Mouse (Mus musculus) retina, adult 2 months (tissue): ENCODE measurements around the gene Rictor.
"Not testable (repeated sequence)": the region's sequence is repeated elsewhere in the genome, so short reads cannot be mapped to it uniquely, and the experiment has no call there.

Source experiments
- DNase-seq: peaks from one replicate; pipeline ENCODE4 v3.0.0-alpha.2; 2012; ENCODE audit warnings: low read depth, low spot score

Rictor gene

GRCm38 (mm10) chr15:6733076-6733475 is 24.9 kb downstream of the Rictor start:
- no peak for DNase-seq

DNA sequence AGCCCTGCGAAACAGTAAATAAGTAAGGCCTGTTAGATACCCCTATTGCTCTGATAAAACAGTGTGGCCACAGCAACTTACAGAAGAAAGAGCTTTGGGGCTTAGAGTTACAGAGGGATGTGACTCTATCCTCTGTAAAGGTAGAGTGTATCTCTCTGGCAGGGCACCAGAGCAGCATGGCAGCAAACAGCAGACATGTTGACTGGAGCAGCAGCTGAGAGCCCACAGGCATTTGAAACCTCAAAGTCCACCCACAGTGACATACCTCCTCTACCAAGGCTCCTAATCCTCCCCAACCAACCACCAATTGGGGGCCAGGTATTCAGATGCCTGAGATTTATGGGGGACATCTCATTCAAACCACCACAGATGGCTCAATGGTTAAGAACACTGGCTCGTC is 31.0 kb downstream of the Rictor start:
- no peak for DNase-seq

- DNase-seq, result no peak
These were observed 34.3 kb downstream of the Rictor start for GRCm38 (mm10) chr15:6742337-6743025.

DNA sequence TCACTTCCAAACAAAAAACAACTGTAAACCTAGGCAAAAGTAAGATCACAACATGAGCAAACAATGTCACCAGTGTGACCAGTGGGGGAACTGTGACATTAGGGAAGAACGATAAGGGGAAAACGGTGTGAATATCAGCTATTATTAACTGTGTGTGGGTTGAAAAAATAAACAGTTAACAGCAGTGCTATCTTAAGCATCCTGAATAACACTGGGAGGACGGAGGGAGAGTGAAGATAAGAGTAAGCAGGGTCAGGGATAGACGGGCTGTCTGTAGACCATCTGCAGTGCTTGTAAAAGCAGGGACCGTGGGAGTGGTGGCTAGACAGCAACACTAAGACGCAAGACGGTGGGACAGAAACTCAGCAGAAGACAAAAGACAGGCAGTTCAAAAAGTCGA is 35.5 kb downstream of the Rictor start:
- no peak for DNase-seq

DNA sequence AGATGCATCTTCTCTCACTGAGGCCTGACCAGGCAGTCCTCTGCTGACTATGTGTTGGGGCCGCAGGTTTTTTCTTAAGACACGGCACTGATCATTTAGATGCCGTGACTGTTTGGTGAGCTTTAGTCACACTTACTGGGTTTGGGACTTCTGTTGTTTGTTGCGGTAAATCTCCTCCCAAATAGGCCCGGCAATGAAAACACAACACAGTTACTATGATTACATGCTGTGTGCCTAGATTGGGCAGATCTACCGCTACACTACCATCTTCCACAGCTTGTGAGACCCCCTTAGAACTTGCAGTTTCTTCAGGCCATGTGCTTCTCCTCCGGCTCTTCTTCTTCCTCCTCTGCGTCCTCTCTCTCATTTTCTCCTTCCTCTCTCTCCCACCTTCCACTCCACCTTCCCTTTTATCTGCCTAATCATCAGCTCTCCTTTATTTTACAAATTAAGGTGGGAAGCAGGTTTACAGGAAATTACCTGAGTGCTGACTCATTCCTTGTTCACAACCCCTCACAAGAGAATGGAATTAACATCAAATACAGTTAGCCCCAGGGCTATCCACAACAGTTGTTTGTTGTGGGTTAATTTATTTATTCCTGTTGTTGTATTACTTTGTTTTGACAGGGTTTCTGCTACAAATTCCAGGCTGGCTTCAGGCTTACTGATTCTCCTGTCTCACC is 38.3 kb downstream of the Rictor start:
- DNase-seq, result not testable (repeated sequence)

GRCm38 (mm10) chr15:6747001-6747400 is 38.8 kb downstream of the Rictor start:
- no peak for DNase-seq

- no peak for DNase-seq
These were observed 46.2 kb downstream of the Rictor start for GRCm38 (mm10) chr15:6754400-6754799.

GRCm38 (mm10) chr15:6772265-6772664 is 64.1 kb downstream of the Rictor start:
- no peak for DNase-seq

- DNase-seq, result no peak
These were observed 78.0 kb downstream of the Rictor start for GRCm38 (mm10) chr15:6786212-6786611.

GRCm38 (mm10) chr15:6787236-6787635 is 79.1 kb downstream of the Rictor start:
- DNase-seq, result no peak

DNA sequence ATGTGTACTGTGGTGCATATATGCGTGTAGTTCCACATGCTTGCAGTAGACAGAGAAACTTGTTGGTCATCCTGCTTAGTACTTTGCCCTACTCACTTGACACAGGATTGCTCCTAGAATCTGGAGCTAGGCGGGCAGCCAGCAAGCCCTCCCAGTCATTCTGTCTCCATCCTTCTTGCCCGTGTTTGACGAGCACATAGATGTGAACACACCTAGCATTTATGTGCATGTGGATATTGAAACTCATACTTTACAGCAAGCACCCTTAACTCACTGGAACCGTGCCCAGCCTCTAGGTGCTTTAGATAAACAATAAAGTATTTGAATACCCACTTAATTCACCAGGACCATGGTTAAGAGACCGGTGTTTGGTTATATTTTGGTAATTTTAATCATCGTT is 81.8 kb downstream of the Rictor start:
- no peak for DNase-seq

- DNase-seq, result no peak
These were observed 83.5 kb downstream of the Rictor start for GRCm38 (mm10) chr15:6791648-6792047.

- DNase-seq, result no peak
These were observed 84.7 kb downstream of the Rictor start for GRCm38 (mm10) chr15:6792846-6793245.

DNA sequence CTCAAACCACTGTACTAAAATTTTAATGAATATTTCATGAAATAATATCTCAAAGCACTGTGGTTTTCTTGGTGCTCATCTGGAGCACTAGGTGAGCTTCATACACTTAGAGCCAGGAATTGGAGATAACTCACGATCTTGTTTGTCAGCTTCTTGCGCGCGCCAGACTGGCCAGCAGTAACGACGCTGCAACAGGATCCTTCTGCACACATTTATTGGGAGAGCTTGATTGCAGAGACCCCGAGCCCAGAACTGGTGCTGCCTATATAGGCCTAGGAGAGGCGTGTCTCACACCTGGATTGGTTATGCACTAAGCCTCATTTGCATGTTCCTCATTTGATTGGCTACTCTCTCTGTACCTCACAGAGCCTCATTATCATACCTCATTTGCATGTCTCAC is 93.0 kb downstream of the Rictor start:
- DNase-seq, result not testable (repeated sequence)

GRCm38 (mm10) chr15:6815807-6816206 is 107.6 kb downstream of the Rictor start:
- no peak for DNase-seq

DNA sequence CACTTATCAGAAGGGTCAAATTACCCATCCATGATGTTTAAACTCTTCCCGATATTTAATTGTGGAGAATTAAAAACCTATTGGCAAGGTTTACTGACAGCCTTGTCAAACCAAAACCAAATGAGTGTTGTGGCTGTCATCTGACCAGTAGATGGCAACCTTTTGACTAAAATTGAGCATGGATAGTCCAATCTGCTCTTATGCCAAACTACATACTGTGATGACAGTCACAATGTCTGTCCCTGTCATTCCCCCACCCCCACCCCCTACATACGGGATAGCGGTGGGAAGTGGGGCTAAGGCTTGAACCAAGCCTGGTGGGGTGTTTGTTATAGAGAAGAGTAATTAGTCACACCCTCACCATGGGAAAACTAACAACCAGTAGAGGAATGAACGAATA is 132.0 kb downstream of the Rictor start:
- DNase-seq, result no peak

GRCm38 (mm10) chr15:6849851-6850250 is 141.7 kb downstream of the Rictor start:
- DNase-seq, result no peak
